Mouse (Mus musculus) testis, adult 2 months (tissue): Measurements from ENCODE around the gene Mgat4a. TPM values are rescaled to one million over a fixed set of nuclear protein-coding genes. Genes with fewer than 3 reads are reported as not detected.

Source experiments
- H3K27ac ChIP-seq: fragments of 200-500 bp; 2 replicates; pipeline ENCODE4 v1.5.1; 2012; ENCODE audit warnings: low read depth, low read length; ENCODE audit not compliant: control insufficient read depth, insufficient read depth
- H3K27me3 ChIP-seq: fragments of 200-500 bp; 2 replicates; pipeline ENCODE4 v1.6.1; 2012; ENCODE audit warnings: mild to moderate bottlenecking, low read length, moderate library complexity; ENCODE audit not compliant: control insufficient read depth, insufficient read depth
- H3K36me3 ChIP-seq: fragments of 200-500 bp; 2 replicates; pipeline ENCODE4 v1.6.1; 2012; ENCODE audit warnings: mild to moderate bottlenecking, low read length; ENCODE audit not compliant: control insufficient read depth, insufficient read depth
- H3K4me1 ChIP-seq: fragments of 200-500 bp; 2 replicates; pipeline ENCODE4 v1.6.1; 2012; ENCODE audit warnings: low read length; ENCODE audit not compliant: control insufficient read depth, insufficient read depth
- H3K4me3 ChIP-seq: fragments of 200-500 bp; 2 replicates; pipeline ENCODE4 v1.5.1; 2012; ENCODE audit warnings: low read depth, mild to moderate bottlenecking, low read length, moderate library complexity, mixed read lengths; ENCODE audit not compliant: control insufficient read depth
- CTCF ChIP-seq: fragments of 200-500 bp; IDR thresholded peaks from 2 replicates; pipeline ENCODE4 v1.5.1; 2012; ENCODE audit warnings: low read depth, mild to moderate bottlenecking, inconsistent platforms, low read length, moderate library complexity; ENCODE audit not compliant: control insufficient read depth, insufficient read depth, insufficient replicate concordance
- POLR2A ChIP-seq: fragments of 200-500 bp; IDR thresholded peaks from 2 replicates; pipeline ENCODE4 v1.6.1; 2012; ENCODE audit warnings: low read depth, mild to moderate bottlenecking, inconsistent platforms, low read length, moderate library complexity; ENCODE audit not compliant: control insufficient read depth
- polyA plus RNA-seq: library from polyadenylated mRNA; depleted of rRNA; stranded (reverse); fragments of >200 nt; gene quantifications from 2 replicates; pipeline ENCODE4 v1.2.3, GENCODE M21; 2012

Mgat4a gene
- polyA plus RNA-seq, 1 experiment = 2.9 TPM

GRCm38 (mm10) chr1:37474046-37474445, 66.8 kb downstream of the Mgat4a start:
- no peak for TF ChIP-seq CTCF
- no peak for TF ChIP-seq POLR2A
- no peak overlapping the region for H3K27ac ChIP-seq
- 0 out of 2 replicates have a peak, but pooled peaks cover under 1% of the 10 kb centered on the region for H3K4me1 ChIP-seq
- no peaks in the 10 kb centered on the region for H3K36me3 ChIP-seq
- H3K4me3 ChIP-seq = no peak overlapping the region
- no peaks in the 10 kb centered on the region for H3K27me3 ChIP-seq

GRCm38 (mm10) chr1:37473251-37473650, 67.6 kb downstream of the Mgat4a start:
- H3K27ac ChIP-seq = no peak overlapping the region
- TF ChIP-seq POLR2A (no peak), CTCF (no peak)
- H3K4me3 ChIP-seq = no peak overlapping the region
- no peaks in the 10 kb centered on the region for H3K4me1 ChIP-seq
- H3K27me3 ChIP-seq = no peaks in the 10 kb centered on the region
- H3K36me3 ChIP-seq = no peaks in the 10 kb centered on the region

- Histone ChIP-seq H3K4me3 (no peak overlapping the region), H3K36me3 (no peaks in the 10 kb centered on the region), H3K27me3 (no peaks in the 10 kb centered on the region), H3K4me1 (no peaks in the 10 kb centered on the region), H3K27ac (no peak overlapping the region)
- no peak for TF ChIP-seq POLR2A
- no peak for TF ChIP-seq CTCF
Observed at GRCm38 (mm10) chr1:37471179-37472148, 69.4 kb downstream of the Mgat4a start.

- H3K36me3 ChIP-seq = no peaks in the 10 kb centered on the region
- H3K27ac ChIP-seq = no peak overlapping the region
- H3K4me1 ChIP-seq = no peaks in the 10 kb centered on the region
- H3K4me3 ChIP-seq = no peak overlapping the region
- H3K27me3 ChIP-seq = no peaks in the 10 kb centered on the region
- no peak for TF ChIP-seq CTCF
- TF ChIP-seq POLR2A = no peak
Observed at GRCm38 (mm10) chr1:37469007-37469406, 71.8 kb downstream of the Mgat4a start.

- H3K27me3 ChIP-seq = no peaks in the 10 kb centered on the region
- TF ChIP-seq CTCF (no peak), POLR2A (no peak)
- no peaks in the 10 kb centered on the region for H3K4me1 ChIP-seq
- H3K4me3 ChIP-seq = no peak overlapping the region
- H3K27ac ChIP-seq = no peak overlapping the region
- H3K36me3 ChIP-seq = no peaks in the 10 kb centered on the region
Observed at GRCm38 (mm10) chr1:37467806-37468205, 73.0 kb downstream of the Mgat4a start.

- Histone ChIP-seq H3K4me3 (no peak overlapping the region), H3K27me3 (no peaks in the 10 kb centered on the region), H3K27ac (no peak overlapping the region), H3K4me1 (no peaks in the 10 kb centered on the region), H3K36me3 (no peaks in the 10 kb centered on the region)
- no peak for TF ChIP-seq CTCF
- TF ChIP-seq POLR2A = no peak
Observed at GRCm38 (mm10) chr1:37466322-37466995, 74.4 kb downstream of the Mgat4a start.

GRCm38 (mm10) chr1:37464878-37465452, 75.9 kb downstream of the Mgat4a start:
- TF ChIP-seq POLR2A = no peak
- TF ChIP-seq CTCF = no peak
- Histone ChIP-seq H3K36me3 (no peaks in the 10 kb centered on the region), H3K27me3 (no peaks in the 10 kb centered on the region), H3K27ac (no peak overlapping the region), H3K4me3 (no peak overlapping the region), H3K4me1 (no peaks in the 10 kb centered on the region)
